35 mouse cellular contexts compared by ENCODE assay signal in genomic region chr2:19596426-19596825, GRCm38 (mm10). TPM values are rescaled to one million over a fixed set of nuclear protein-coding genes. Genes with fewer than 3 reads are reported as not detected.
"Had no signal": no experiment of that assay in that cellular context is flagged by ENCODE, and none has a peak within 500 bp of the region (broad histone marks: within the 10 kb centered on the region; RNA-seq: fewer than 3 reads in every experiment).

No protein-coding gene starts in this region.

- H3K4me3 ChIP-seq: gastrocnemius, adult 2 months; heart, adult 2 months; hindbrain, embryonic 10.5 days; hindbrain, embryonic 12.5 days; limb, embryonic 10.5 days; limb, embryonic 12.5 days; liver, embryonic 13.5 days; liver, embryonic 15.5 days had no signal

- H3K27ac ChIP-seq: gastrocnemius, adult 2 months; heart, adult 2 months; hindbrain, embryonic 10.5 days; hindbrain, embryonic 12.5 days; hindbrain, embryonic 14.5 days; limb, embryonic 10.5 days; limb, embryonic 12.5 days; liver, embryonic 13.5 days; liver, embryonic 15.5 days had no signal

- H3K9me3 ChIP-seq: hindbrain, embryonic 10.5 days; hindbrain, embryonic 12.5 days; limb, embryonic 10.5 days; limb, embryonic 12.5 days; liver, embryonic 13.5 days; liver, embryonic 15.5 days had no signal

- ATAC-seq: hindbrain, embryonic 16.5 days; intestine, postnatal 0 days; liver, postnatal 0 days had no signal

- DNase-seq: gastrocnemius, adult 2 months; gastrocnemius, postnatal 10 days; gastrocnemius, postnatal 25 days; heart, adult 2 months; heart, postnatal 10 days; heart, postnatal 4 days; layer of hippocampus, adult 9-11 months; layer of hippocampus, postnatal 36 days; liver; liver, embryonic 13.5 days; liver, postnatal 0 days had no signal

- H3K4me2 ChIP-seq: heart, embryonic 11.5 days; hindbrain, embryonic 12.5 days; hindbrain, embryonic 14.5 days; limb, embryonic 12.5 days; liver, embryonic 11.5 days; liver, embryonic 13.5 days; liver, embryonic 15.5 days had no signal

- H3K9ac ChIP-seq: hindbrain, embryonic 12.5 days; hindbrain, embryonic 14.5 days; limb, embryonic 12.5 days; liver, embryonic 13.5 days; liver, embryonic 15.5 days; liver, postnatal 0 days had no signal

- H3K36me3 ChIP-seq: hindbrain, embryonic 10.5 days; hindbrain, embryonic 12.5 days; limb, embryonic 10.5 days; limb, embryonic 12.5 days; liver, embryonic 13.5 days; liver, embryonic 15.5 days had no signal

- H3K27me3 ChIP-seq: hindbrain, embryonic 12.5 days; limb, embryonic 12.5 days; liver, embryonic 13.5 days; liver, embryonic 15.5 days had no signal

- H3K4me1 ChIP-seq: hindbrain, embryonic 10.5 days; hindbrain, embryonic 12.5 days; limb, embryonic 10.5 days; limb, embryonic 12.5 days; liver, embryonic 13.5 days; liver, embryonic 15.5 days had no signal

RNA-seq across cellular contexts. Expression of gene 4921504E06Rik, which starts 42.7 kb away (rescaled TPM):
- total RNA-seq: gastrocnemius, adult 2 months; gastrocnemius, postnatal 10 days; gastrocnemius, postnatal 25 days; gastrocnemius, postnatal 4 days; granulocyte monocyte progenitor cell, adult 5-6 weeks; heart, adult 2 months; heart, postnatal 10 days; heart, postnatal 25 days; heart, postnatal 4 days; layer of hippocampus, adult 18-20 months; layer of hippocampus, adult 8-10 months; layer of hippocampus, postnatal 14 days; layer of hippocampus, postnatal 36 days; left cerebral cortex, adult 18-20 months; left cerebral cortex, adult 8-10 months; left cerebral cortex, postnatal 10 days; left cerebral cortex, postnatal 36 days had no signal
- polyA plus RNA-seq: heart, adult 2 months; heart, embryonic 11.5 days; heart, embryonic 16.5 days; hindbrain, embryonic 10.5 days; hindbrain, embryonic 14.5 days; intestine, embryonic 14.5 days; intestine, postnatal 0 days; kidney, embryonic 16.5 days; limb, embryonic 10.5 days; limb, embryonic 12.5 days; limb, embryonic 14.5 days; liver, embryonic 11.5 days; liver, embryonic 13.5 days; liver, embryonic 15.5 days; liver, postnatal 0 days had no signal
